Mouse (Mus musculus): ENCODE results near the gene Gnb1.

Gene Gnb1

GRCm38 (mm10) chr4:155485521-155485920 is 5.6 kb upstream of the Gnb1 start:
- no peak for DNase-seq (ENCODE audit: low read depth, low spot score)

- DNase-seq (ENCODE audit: low read depth, low spot score) = no peak
Observed at GRCm38 (mm10) chr4:155487746-155488145, 3.4 kb upstream of the Gnb1 start.

GRCm38 (mm10) chr4:155488232-155489025 is 2.7 kb upstream of the Gnb1 start:
- DNase-seq (ENCODE audit: low read depth, low spot score) = no peak

GRCm38 (mm10) chr4:155489101-155489970 is 1.8 kb upstream of the Gnb1 start:
- no peak for DNase-seq (ENCODE audit: low read depth, low spot score)

- DNase-seq (ENCODE audit: low read depth, low spot score) = no peak
Observed at GRCm38 (mm10) chr4:155490456-155490855, 705 bp upstream of the Gnb1 start.

- DNase-seq (ENCODE audit: low read depth, low spot score) = no peak
Observed at GRCm38 (mm10) chr4:155491529-155492130, 469 bp downstream of the Gnb1 start.

- no peak for DNase-seq (ENCODE audit: low read depth, low spot score)
Observed at GRCm38 (mm10) chr4:155492131-155492633, 1.0 kb downstream of the Gnb1 start.

- DNase-seq (ENCODE audit: low read depth, low spot score) = peak; percentile 65
Observed at GRCm38 (mm10) chr4:155494891-155495290, 3.7 kb downstream of the Gnb1 start.

- no peak for DNase-seq (ENCODE audit: low read depth, low spot score)
Observed at GRCm38 (mm10) chr4:155497963-155498362, 6.8 kb downstream of the Gnb1 start.

GRCm38 (mm10) chr4:155501126-155501525 is 10.0 kb downstream of the Gnb1 start:
- DNase-seq (ENCODE audit: low read depth, low spot score) = no peak

- DNase-seq (ENCODE audit: low read depth, low spot score) = no peak
Observed at GRCm38 (mm10) chr4:155505067-155505466, 13.9 kb downstream of the Gnb1 start.

GRCm38 (mm10) chr4:155505671-155506295 is 14.6 kb downstream of the Gnb1 start:
- no peak for DNase-seq (ENCODE audit: low read depth, low spot score)

GRCm38 (mm10) chr4:155508614-155509013 is 17.5 kb downstream of the Gnb1 start:
- no peak for DNase-seq (ENCODE audit: low read depth, low spot score)

GRCm38 (mm10) chr4:155510981-155511380 is 19.8 kb downstream of the Gnb1 start:
- DNase-seq (ENCODE audit: low read depth, low spot score) = no peak

- no peak for DNase-seq (ENCODE audit: low read depth, low spot score)
Observed at GRCm38 (mm10) chr4:155514810-155515209, 23.6 kb downstream of the Gnb1 start.

GRCm38 (mm10) chr4:155517948-155518517 is 26.9 kb downstream of the Gnb1 start:
- DNase-seq (ENCODE audit: low read depth, low spot score) = no peak

GRCm38 (mm10) chr4:155522327-155522726 is 31.2 kb downstream of the Gnb1 start:
- peak; percentile 65 for DNase-seq (ENCODE audit: low read depth, low spot score)

GRCm38 (mm10) chr4:155525751-155526150 is 34.6 kb downstream of the Gnb1 start:
- DNase-seq (ENCODE audit: low read depth, low spot score) = no peak

- no peak for DNase-seq (ENCODE audit: low read depth, low spot score)
Observed at GRCm38 (mm10) chr4:155529294-155529693, 38.1 kb downstream of the Gnb1 start.

GRCm38 (mm10) chr4:155549993-155550392 is 58.8 kb downstream of the Gnb1 start:
- no peak for DNase-seq (ENCODE audit: low read depth, low spot score)

GRCm38 (mm10) chr4:155550446-155550845 is 59.3 kb downstream of the Gnb1 start:
- no peak for DNase-seq (ENCODE audit: low read depth, low spot score)

Measured in retina, postnatal 7 days (tissue).